Mouse (Mus musculus) olfactory bulb, adult 2 months (tissue): ENCODE measurements around the gene Trappc3. TPM values are rescaled to one million over a fixed set of nuclear protein-coding genes. Genes with fewer than 3 reads are reported as not detected.

Experiments used
- H3K27ac ChIP-seq: fragments of 200-500 bp; 2 replicates; pipeline ENCODE4 v1.5.1; 2012; ENCODE audit warnings: low read depth, low read length; ENCODE audit not compliant: insufficient read depth
- H3K4me1 ChIP-seq: fragments of 200-500 bp; 2 replicates; pipeline ENCODE4 v1.6.1; 2012; ENCODE audit warnings: low read length; ENCODE audit not compliant: control insufficient read depth, insufficient read depth
- H3K4me3 ChIP-seq: fragments of 200-500 bp; 2 replicates; pipeline ENCODE4 v1.5.1; 2012; ENCODE audit warnings: mild to moderate bottlenecking, low read depth, low read length, moderate library complexity; ENCODE audit not compliant: insufficient read depth
- CTCF ChIP-seq: fragments of 200-500 bp; IDR thresholded peaks from 2 replicates; pipeline ENCODE4 v1.5.1; 2012; ENCODE audit warnings: low read depth, mild to moderate bottlenecking, low read length, moderate library complexity; ENCODE audit not compliant: insufficient read depth
- POLR2A ChIP-seq: fragments of 200-500 bp; IDR thresholded peaks from 2 replicates; pipeline ENCODE4 v1.6.1; 2012; ENCODE audit warnings: mild to moderate bottlenecking, low read depth, low read length, moderate library complexity; ENCODE audit not compliant: insufficient read depth
- WGBS: fragments of 180-500 bp; shearing (Covaris S2); methylation state at CpG from one replicate; pipeline ENCODE4 v1.1.7; 2018; 5-methylcytosine and 5-hydroxymethylcytosine counted together
- polyA plus RNA-seq: library from polyadenylated mRNA; stranded (reverse); fragments of >200 nt; gene quantifications from 2 replicates; pipeline ENCODE4 v1.2.4, GENCODE M21; 2012; ENCODE audit warnings: low replicate concordance; ENCODE audit not compliant: missing spikeins, insufficient read depth, insufficient read length

Gene Trappc3
- polyA plus RNA-seq, 1 experiment, result 342 TPM

GRCm38 (mm10) chr4:126261675-126262074, 450 bp upstream of the Trappc3 start:
- WGBS, result 36% methylated on average over 7 of the region's 7 CpGs
- TF ChIP-seq POLR2A (no peak), CTCF (no peak)
- 0 out of 2 replicates have a peak overlapping the region, but pooled peaks have one; percentile 9 for H3K27ac ChIP-seq
- H3K4me3 ChIP-seq, result no peak overlapping the region
- peaks cover 21% of the 10 kb centered on the region for H3K4me1 ChIP-seq

- peaks cover 2% of the 10 kb centered on the region; the same call in 1 of the 2 replicates for H3K4me1 ChIP-seq
- no peak overlapping the region for H3K27ac ChIP-seq
- 78% methylated on average over 3 of the region's 3 CpGs for WGBS
- no peak overlapping the region for H3K4me3 ChIP-seq
- TF ChIP-seq CTCF, result no peak
- TF ChIP-seq POLR2A, result no peak
Measured at GRCm38 (mm10) chr4:126269292-126269691, 7.2 kb downstream of the Trappc3 start.

- Histone ChIP-seq H3K4me3 (no peak overlapping the region), H3K27ac (no peak overlapping the region), H3K4me1 (peaks cover 4% of the 10 kb centered on the region; the same call in 1 of the 2 replicates)
- 79% methylated on average over 13 of the region's 13 CpGs for WGBS
- TF ChIP-seq POLR2A, result no peak
- TF ChIP-seq CTCF, result no peak
Measured at GRCm38 (mm10) chr4:126273753-126274152, 11.6 kb downstream of the Trappc3 start.

- Histone ChIP-seq H3K27ac (no peak overlapping the region), H3K4me1 (peaks cover 4% of the 10 kb centered on the region; the same call in 1 of the 2 replicates), H3K4me3 (no peak overlapping the region)
- WGBS, result 82% methylated on average over 4 of the region's 4 CpGs
- no peak for TF ChIP-seq CTCF
- no peak for TF ChIP-seq POLR2A
Measured at GRCm38 (mm10) chr4:126275081-126275480, 13.0 kb downstream of the Trappc3 start.

GRCm38 (mm10) chr4:126275681-126276131, 13.6 kb downstream of the Trappc3 start:
- TF ChIP-seq POLR2A (no peak), CTCF (no peak)
- Histone ChIP-seq H3K4me1 (peaks cover 4% of the 10 kb centered on the region; the same call in 1 of the 2 replicates), H3K27ac (no peak overlapping the region), H3K4me3 (no peak overlapping the region)
- 72% methylated on average over 13 of the region's 13 CpGs for WGBS

- no peak overlapping the region for H3K4me3 ChIP-seq
- H3K27ac ChIP-seq, result no peak overlapping the region
- H3K4me1 ChIP-seq, result peaks cover 4% of the 10 kb centered on the region; the same call in 1 of the 2 replicates
- peak; percentile 45; the same call in 1 of the 2 replicates for TF ChIP-seq CTCF
- no peak for TF ChIP-seq POLR2A
- 12% methylated on average over 13 of the region's 13 CpGs for WGBS
Measured at GRCm38 (mm10) chr4:126277906-126278564, 15.9 kb downstream of the Trappc3 start.

GRCm38 (mm10) chr4:126278565-126278915, 16.4 kb downstream of the Trappc3 start:
- Histone ChIP-seq H3K27ac (no peak overlapping the region), H3K4me1 (peaks cover 4% of the 10 kb centered on the region; the same call in 1 of the 2 replicates), H3K4me3 (no peak overlapping the region)
- 39% methylated on average over 9 of the region's 9 CpGs for WGBS
- TF ChIP-seq CTCF (no peak), POLR2A (no peak)

GRCm38 (mm10) chr4:126278961-126279360, 16.8 kb downstream of the Trappc3 start:
- WGBS, result 74% methylated on average over 9 of the region's 9 CpGs
- no peak overlapping the region for H3K27ac ChIP-seq
- H3K4me1 ChIP-seq, result peaks cover 4% of the 10 kb centered on the region; the same call in 1 of the 2 replicates
- TF ChIP-seq POLR2A (no peak), CTCF (no peak)
- no peak overlapping the region for H3K4me3 ChIP-seq

GRCm38 (mm10) chr4:126281706-126282105, 19.6 kb downstream of the Trappc3 start:
- Histone ChIP-seq H3K27ac (no peak overlapping the region), H3K4me1 (peaks cover 7% of the 10 kb centered on the region), H3K4me3 (no peak overlapping the region)
- WGBS, result 69% methylated on average over 9 of the region's 9 CpGs
- TF ChIP-seq POLR2A, result no peak
- no peak for TF ChIP-seq CTCF
